Mouse (Mus musculus): Measurements from ENCODE around the gene F830045P16Rik. TPM values are rescaled to one million over a fixed set of nuclear protein-coding genes. Genes with fewer than 3 reads are reported as not detected.

The F830045P16Rik gene
- polyA plus RNA-seq, 1 experiment from 2014 or later, result 0.41 TPM

DNA sequence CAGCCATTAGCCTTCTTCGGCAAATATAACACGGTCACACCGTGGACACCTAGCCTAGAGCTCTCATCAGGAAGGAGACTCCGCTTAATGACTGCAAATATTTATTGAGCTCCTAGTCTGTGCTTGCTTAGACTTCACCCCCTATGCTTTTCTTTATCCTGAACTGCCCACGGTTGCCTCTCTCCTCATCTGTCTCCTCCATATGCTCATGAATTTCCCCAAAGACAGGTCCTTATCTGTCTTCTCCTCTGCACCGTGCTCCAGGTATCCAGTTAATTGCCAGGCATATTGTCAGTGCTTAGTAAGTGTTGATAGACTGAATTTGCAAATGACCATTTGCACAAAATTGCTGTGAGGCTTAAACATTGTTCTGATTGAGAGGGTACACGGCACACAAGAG, 32.7 kb upstream of the F830045P16Rik start:
- no peak overlapping the region for H3K4me2 ChIP-seq
- H3K4me3 ChIP-seq, result no peak overlapping the region
- H3K36me3 ChIP-seq, result no peaks in the 10 kb centered on the region
- H3K9ac ChIP-seq, result no peak overlapping the region
- no peak overlapping the region for H3K27ac ChIP-seq
- no peaks in the 10 kb centered on the region for H3K9me3 ChIP-seq
- ATAC-seq (ENCODE audit: insufficient number of reproducible peaks, low FRiP score, low TSS enrichment, low read depth), result no peak
- 81% methylated on average over 7 of the region's 7 CpGs for WGBS
- peaks cover under 1% of the 10 kb centered on the region; the same call in 1 of the 2 replicates for H3K4me1 ChIP-seq
- H3K27me3 ChIP-seq, result peaks cover 24% of the 10 kb centered on the region

DNA sequence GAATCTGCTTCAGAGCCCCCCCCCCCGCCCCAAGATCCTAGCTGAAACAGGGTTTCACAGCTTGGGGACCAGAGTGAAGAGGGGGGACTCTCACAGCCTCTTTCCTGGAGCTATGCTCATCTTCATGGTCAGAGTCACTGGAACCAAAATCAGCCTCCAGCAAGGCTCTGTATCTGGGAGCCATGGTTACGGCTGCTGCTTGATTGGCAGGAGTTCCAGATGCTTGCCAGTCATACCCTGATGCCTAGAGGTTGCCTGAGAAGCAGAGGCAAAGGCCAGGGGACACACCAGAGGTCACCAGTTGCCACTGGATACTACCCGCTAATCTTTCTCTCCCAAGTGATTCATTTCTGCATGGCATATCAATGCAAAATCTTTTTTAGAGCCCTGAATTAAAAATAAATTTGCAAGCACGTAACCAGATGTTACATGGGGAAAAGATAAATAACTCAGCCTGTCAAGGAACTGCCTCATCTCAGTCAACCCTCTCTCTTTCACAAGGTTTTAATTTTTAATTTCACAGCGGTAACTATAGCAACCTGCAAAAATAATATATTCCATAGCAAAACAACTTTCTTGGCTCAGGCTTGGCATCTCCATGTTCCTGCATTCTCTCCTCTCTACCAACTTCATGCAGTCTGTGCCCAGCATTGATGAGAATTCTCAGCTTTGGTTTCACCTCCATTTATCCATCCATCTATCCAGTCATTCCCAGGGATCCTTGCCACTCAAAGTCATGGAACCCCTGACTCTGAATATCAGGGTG, 27.7 kb upstream of the F830045P16Rik start:
- H3K27ac ChIP-seq, result no peak overlapping the region
- no peaks in the 10 kb centered on the region for H3K9me3 ChIP-seq
- 72% methylated on average over 5 of the region's 5 CpGs for WGBS
- no peaks in the 10 kb centered on the region for H3K36me3 ChIP-seq
- no peak for ATAC-seq (ENCODE audit: insufficient number of reproducible peaks, low FRiP score, low TSS enrichment, low read depth)
- no peak overlapping the region for H3K4me2 ChIP-seq
- H3K27me3 ChIP-seq, result peaks cover 6% of the 10 kb centered on the region; the same call in 1 of the 2 replicates
- H3K4me3 ChIP-seq, result no peak overlapping the region
- no peak overlapping the region for H3K9ac ChIP-seq
- H3K4me1 ChIP-seq, result no peaks in the 10 kb centered on the region

DNA sequence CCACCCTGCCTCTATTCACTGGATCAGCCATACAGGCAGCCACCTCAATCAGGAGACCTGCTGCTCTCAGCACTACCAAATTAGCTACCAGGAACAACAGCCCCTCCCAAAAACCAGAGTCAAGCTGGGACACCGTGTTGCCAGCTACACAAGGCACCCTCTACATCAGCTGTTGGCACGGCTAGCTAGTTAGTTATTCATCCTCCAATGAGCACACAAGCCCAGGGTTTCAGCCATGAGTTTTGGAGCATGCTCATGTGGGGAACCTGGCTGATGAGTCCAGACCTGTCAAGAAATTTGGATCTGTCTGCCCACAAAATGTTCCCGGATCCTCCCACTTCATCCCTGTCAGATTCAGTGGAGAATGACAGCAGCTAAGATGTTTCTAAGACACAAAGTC, 25.4 kb upstream of the F830045P16Rik start:
- no peaks in the 10 kb centered on the region for H3K9me3 ChIP-seq
- no peaks in the 10 kb centered on the region for H3K36me3 ChIP-seq
- ATAC-seq (ENCODE audit: insufficient number of reproducible peaks, low FRiP score, low TSS enrichment, low read depth), result no peak
- H3K4me1 ChIP-seq, result peaks cover 8% of the 10 kb centered on the region; the same call in 1 of the 2 replicates
- no peak overlapping the region for H3K4me3 ChIP-seq
- H3K27ac ChIP-seq, result no peak overlapping the region
- WGBS, result 67% methylated on average over 3 of the region's 3 CpGs
- peaks cover 6% of the 10 kb centered on the region; the same call in 1 of the 2 replicates for H3K27me3 ChIP-seq
- no peak overlapping the region for H3K4me2 ChIP-seq
- H3K9ac ChIP-seq, result no peak overlapping the region

DNA sequence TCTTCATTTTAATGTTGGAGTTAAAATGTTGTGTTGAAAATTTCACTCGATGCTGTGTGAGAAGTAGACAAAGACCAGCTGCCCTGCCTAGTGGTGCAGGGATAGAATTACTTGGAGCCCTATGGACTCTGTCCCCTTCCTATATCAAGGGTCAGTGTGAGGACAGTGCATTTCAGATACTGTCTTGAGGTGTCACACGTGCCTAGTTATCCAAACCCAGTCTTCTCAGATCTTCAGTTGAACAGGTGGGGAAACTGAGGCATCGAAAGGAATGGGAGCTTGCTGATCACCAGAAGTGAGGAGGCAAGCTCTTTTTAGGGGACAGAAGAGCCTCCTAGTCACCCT, 22.4 kb upstream of the F830045P16Rik start:
- no peak overlapping the region for H3K4me2 ChIP-seq
- no peaks in the 10 kb centered on the region for H3K36me3 ChIP-seq
- H3K4me3 ChIP-seq, result no peak overlapping the region
- 59% methylated on average over 3 of the region's 3 CpGs for WGBS
- peaks cover 8% of the 10 kb centered on the region; the same call in 1 of the 2 replicates for H3K4me1 ChIP-seq
- H3K9ac ChIP-seq, result no peak overlapping the region
- ATAC-seq (ENCODE audit: insufficient number of reproducible peaks, low FRiP score, low TSS enrichment, low read depth), result no peak
- H3K27ac ChIP-seq, result no peak overlapping the region
- H3K27me3 ChIP-seq, result no peaks in the 10 kb centered on the region
- no peaks in the 10 kb centered on the region for H3K9me3 ChIP-seq

DNA sequence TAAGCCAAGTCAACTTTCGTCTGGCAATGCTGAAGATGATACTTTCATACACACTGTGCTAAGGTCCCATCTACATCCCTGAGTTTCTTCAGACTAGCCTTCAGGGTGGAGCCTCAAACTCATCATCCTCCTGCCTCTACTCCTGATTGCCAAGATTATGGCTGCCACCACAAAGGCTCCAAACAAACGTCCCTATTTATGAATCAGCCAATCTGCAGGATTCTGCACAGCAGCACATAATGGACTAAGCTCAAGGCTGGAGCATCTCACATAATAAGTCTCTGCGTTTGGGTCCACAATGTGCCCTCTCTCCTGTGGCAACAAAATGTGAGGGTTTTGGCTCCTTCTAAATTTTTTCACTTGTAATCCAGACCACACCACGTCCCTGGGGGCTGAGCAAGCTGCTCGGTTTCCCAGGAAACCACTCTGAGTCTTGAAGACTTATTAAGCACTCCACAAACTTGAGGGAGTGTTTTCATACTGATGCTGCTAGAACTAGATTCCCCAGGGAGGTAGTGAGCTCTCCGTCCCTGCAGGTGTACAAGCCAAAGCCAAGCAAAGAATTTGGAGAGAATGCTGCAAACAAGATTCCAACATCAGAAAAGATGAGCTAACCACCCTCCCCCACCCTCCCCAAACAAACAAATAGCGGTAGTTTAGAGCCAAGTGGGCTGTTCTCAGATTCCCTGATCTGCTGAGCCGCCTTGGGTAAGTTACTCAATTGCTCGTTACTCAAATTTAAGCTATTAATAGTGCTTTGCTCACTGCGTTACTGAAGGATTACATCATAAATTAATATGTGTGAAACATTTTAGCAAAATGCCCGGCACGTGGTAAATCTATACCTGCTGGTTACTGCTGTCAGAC, 21.8 kb upstream of the F830045P16Rik start:
- no peak overlapping the region for H3K9ac ChIP-seq
- H3K27me3 ChIP-seq, result no peaks in the 10 kb centered on the region
- 38% methylated on average over 12 of the region's 12 CpGs for WGBS
- no peak overlapping the region for H3K27ac ChIP-seq
- no peak overlapping the region for H3K4me3 ChIP-seq
- no peak for ATAC-seq (ENCODE audit: insufficient number of reproducible peaks, low FRiP score, low TSS enrichment, low read depth)
- no peak overlapping the region for H3K4me2 ChIP-seq
- no peaks in the 10 kb centered on the region for H3K9me3 ChIP-seq
- no peaks in the 10 kb centered on the region for H3K36me3 ChIP-seq
- H3K4me1 ChIP-seq, result peaks cover 8% of the 10 kb centered on the region; the same call in 1 of the 2 replicates

DNA sequence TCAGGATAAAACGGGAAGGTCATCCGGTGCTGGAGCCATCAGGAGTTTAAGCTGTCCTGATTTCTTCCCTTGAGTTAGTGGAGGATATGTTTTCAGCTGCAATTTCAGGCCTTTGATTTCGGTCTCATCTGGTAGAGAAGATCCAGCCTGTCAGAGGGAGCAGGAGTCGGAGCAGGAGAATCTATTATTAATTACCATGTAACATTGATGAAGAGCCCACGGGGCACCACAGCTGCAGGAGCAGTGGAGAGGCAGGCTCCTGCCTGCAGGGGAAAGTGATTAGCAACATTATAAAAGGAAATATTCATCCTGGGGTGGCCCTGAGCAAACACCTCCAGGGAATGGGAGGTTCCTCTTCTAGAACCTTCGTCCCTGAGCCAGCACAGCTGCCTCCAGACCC, 19.7 kb upstream of the F830045P16Rik start:
- Histone ChIP-seq H3K36me3 (no peaks in the 10 kb centered on the region), H3K4me1 (peaks cover 8% of the 10 kb centered on the region; the same call in 1 of the 2 replicates), H3K27me3 (no peaks in the 10 kb centered on the region), H3K9me3 (no peaks in the 10 kb centered on the region), H3K4me2 (no peak overlapping the region), H3K27ac (no peak overlapping the region), H3K9ac (no peak overlapping the region), H3K4me3 (no peak overlapping the region)
- no peak for ATAC-seq (ENCODE audit: insufficient number of reproducible peaks, low FRiP score, low TSS enrichment, low read depth)
- WGBS, result 54% methylated on average over 6 of the region's 6 CpGs

DNA sequence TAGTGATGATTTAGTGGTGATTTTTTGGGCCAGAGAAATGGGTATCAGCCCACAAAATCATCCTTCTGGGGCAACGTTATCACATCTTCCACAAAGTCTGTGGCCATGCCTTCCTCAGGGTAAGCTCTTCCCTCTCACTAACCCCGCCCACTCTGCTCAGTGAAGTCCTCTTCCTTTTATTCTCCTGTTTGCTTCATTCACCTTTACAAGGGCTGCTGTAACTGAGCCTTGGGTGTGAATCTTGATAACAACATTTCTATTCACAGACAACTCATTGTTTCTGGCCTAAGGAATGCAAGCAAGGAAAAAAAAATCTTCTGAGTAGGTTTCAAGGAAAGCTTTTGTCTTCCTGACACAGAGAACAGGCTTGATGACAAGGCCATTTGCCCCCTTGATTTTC, 14.4 kb upstream of the F830045P16Rik start:
- no peak for ATAC-seq (ENCODE audit: insufficient number of reproducible peaks, low FRiP score, low TSS enrichment, low read depth)
- Histone ChIP-seq H3K4me2 (no peak overlapping the region), H3K9me3 (no peaks in the 10 kb centered on the region), H3K4me1 (no peaks in the 10 kb centered on the region), H3K36me3 (no peaks in the 10 kb centered on the region), H3K27ac (no peak overlapping the region), H3K9ac (no peak overlapping the region), H3K4me3 (no peak overlapping the region), H3K27me3 (no peaks in the 10 kb centered on the region)
- WGBS, result 74% methylated on average over 2 of the region's 2 CpGs

DNA sequence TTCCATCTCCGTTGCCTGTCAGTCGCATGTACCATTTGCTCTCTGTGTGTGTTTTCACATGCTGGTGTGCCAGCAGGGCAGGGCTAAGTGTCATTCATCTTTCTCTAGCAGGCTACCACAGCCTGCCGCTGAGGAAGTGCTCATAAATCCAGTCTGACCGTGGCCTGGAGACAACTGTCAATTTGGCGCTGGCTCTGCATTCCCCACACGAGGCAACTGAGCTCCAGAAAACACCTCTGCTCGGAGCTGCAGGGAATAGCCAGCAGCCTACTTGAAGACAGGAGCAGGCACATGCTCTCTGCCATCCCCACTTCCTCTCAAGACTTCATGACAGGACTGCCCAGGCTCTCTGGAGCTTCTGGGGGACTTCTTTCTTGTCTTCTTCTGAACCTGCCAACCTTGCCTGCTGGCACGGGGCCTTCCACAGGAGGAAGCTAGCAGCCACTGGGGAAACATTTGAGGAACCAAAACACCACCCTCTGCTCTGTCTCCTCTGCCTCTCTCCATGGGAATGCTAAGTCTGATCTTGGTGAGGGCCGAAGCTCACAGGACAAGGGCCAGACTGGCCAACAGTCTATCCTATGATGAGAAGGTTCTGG, 13.2 kb upstream of the F830045P16Rik start:
- no peaks in the 10 kb centered on the region for H3K4me1 ChIP-seq
- no peak overlapping the region for H3K4me2 ChIP-seq
- no peak overlapping the region for H3K27ac ChIP-seq
- H3K4me3 ChIP-seq, result no peak overlapping the region
- no peaks in the 10 kb centered on the region for H3K9me3 ChIP-seq
- no peak overlapping the region for H3K9ac ChIP-seq
- no peak for ATAC-seq (ENCODE audit: insufficient number of reproducible peaks, low FRiP score, low TSS enrichment, low read depth)
- no peaks in the 10 kb centered on the region for H3K27me3 ChIP-seq
- no peaks in the 10 kb centered on the region for H3K36me3 ChIP-seq
- WGBS, result 34% methylated on average over 9 of the region's 9 CpGs

DNA sequence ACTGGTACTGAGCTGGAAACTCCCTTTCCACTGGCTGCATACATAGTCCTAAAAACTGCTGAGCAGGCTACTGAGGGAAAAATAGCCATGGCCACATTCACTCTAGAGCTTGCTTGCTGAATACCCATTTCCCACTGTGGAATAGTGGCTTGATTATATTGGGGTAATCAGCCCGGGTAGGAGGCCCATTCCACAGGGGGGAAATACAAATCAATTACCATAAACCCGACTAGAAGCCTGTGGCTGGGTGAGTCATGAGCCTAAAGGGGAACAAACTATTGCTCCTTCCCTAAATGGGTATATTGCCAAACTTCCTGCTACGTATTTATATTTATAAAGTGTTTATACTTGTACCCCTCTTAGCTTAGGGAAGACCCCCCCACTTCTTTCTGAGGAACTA, 10.4 kb upstream of the F830045P16Rik start:
- H3K27me3 ChIP-seq, result no peaks in the 10 kb centered on the region
- no peak overlapping the region for H3K27ac ChIP-seq
- WGBS, result 41% methylated on average over 3 of the region's 3 CpGs
- H3K9ac ChIP-seq, result no peak overlapping the region
- no peak overlapping the region for H3K4me3 ChIP-seq
- no peaks in the 10 kb centered on the region for H3K4me1 ChIP-seq
- H3K4me2 ChIP-seq, result no peak overlapping the region
- no peaks in the 10 kb centered on the region for H3K36me3 ChIP-seq
- H3K9me3 ChIP-seq, result no peaks in the 10 kb centered on the region
- no peak for ATAC-seq (ENCODE audit: insufficient number of reproducible peaks, low FRiP score, low TSS enrichment, low read depth)

DNA sequence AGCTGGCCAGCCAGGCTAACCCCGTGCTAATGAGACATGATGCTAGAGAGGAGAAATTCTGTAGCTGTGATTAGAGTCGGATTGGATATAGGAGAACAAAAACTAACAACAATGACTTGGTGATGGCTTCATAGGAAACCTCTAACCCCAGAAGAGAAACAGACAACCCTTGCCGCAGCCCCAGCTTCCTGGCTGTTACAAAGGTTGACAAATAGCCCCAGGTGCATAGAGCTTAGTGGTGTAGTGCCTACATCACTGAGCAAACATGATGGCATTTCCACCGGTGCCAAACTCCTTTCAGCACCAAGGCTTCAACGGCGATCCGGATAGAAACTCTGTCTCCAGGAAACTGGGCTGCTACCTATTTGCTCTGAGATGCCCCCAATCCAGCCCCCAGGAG, 9.2 kb upstream of the F830045P16Rik start:
- Histone ChIP-seq H3K4me3 (no peak overlapping the region), H3K9me3 (no peaks in the 10 kb centered on the region), H3K4me1 (no peaks in the 10 kb centered on the region), H3K36me3 (no peaks in the 10 kb centered on the region), H3K9ac (no peak overlapping the region), H3K27me3 (no peaks in the 10 kb centered on the region), H3K27ac (no peak overlapping the region), H3K4me2 (no peak overlapping the region)
- WGBS, result 72% methylated on average over 7 of the region's 7 CpGs
- no peak for ATAC-seq (ENCODE audit: insufficient number of reproducible peaks, low FRiP score, low TSS enrichment, low read depth)

DNA sequence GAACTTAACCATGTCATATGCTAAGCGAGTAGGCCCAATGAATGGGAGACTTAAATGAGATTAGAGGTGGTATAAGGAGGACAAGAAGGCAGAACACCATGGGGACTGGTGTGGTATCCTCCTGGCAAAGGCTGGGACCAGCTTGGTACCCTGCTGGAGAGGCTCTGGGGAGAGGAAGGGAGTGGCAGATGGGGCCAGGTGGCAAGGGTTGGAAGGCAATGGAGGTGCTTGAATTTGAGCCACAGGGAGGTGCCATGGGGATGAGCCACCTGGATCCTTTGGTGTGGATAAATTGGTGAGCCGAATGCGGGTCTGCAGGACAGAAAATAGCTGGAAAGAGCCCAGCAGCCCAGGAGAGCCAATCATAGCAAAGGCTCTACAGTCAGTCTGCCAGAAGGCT, 8.5 kb upstream of the F830045P16Rik start:
- no peak overlapping the region for H3K9ac ChIP-seq
- H3K9me3 ChIP-seq, result no peaks in the 10 kb centered on the region
- H3K27ac ChIP-seq, result no peak overlapping the region
- peaks cover 2% of the 10 kb centered on the region for H3K4me1 ChIP-seq
- no peak overlapping the region for H3K4me3 ChIP-seq
- H3K36me3 ChIP-seq, result no peaks in the 10 kb centered on the region
- no peaks in the 10 kb centered on the region for H3K27me3 ChIP-seq
- ATAC-seq (ENCODE audit: insufficient number of reproducible peaks, low FRiP score, low TSS enrichment, low read depth), result no peak
- WGBS, result 74% methylated on average over 3 of the region's 3 CpGs
- H3K4me2 ChIP-seq, result no peak overlapping the region

DNA sequence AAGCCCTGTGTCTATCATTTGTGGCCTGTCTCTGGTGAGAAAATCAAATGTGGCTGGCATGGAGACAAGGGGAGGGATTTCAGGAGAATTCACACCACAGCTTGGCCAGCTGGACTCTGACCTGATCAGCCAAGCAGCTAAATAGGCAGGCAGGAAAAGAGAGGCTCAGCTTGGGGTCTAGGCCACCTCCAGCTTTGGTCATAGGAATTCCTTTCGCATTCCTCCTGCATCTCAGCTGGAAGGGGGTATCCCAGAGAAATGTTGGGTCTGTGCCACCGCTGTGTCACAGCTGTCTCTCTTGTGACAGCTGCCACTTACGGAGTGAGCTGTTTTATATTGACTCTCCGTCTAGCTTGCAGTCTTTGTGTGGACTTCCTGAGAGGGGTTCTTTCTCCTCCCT, 8.0 kb upstream of the F830045P16Rik start:
- H3K27me3 ChIP-seq, result no peaks in the 10 kb centered on the region
- H3K36me3 ChIP-seq, result no peaks in the 10 kb centered on the region
- no peak overlapping the region for H3K4me2 ChIP-seq
- no peak overlapping the region for H3K9ac ChIP-seq
- no peaks in the 10 kb centered on the region for H3K9me3 ChIP-seq
- peaks cover 3% of the 10 kb centered on the region for H3K4me1 ChIP-seq
- H3K4me3 ChIP-seq, result no peak overlapping the region
- no peak overlapping the region for H3K27ac ChIP-seq
- 0 out of 2 replicates have a peak, but pooled peaks have one; percentile 53 for ATAC-seq (ENCODE audit: insufficient number of reproducible peaks, low FRiP score, low TSS enrichment, low read depth)
- 46% methylated on average over 4 of the region's 4 CpGs for WGBS
